Mouse (Mus musculus): ENCODE data around the gene Abcd3.
"Not testable (repeated sequence)": the region's sequence is repeated elsewhere in the genome, so short reads cannot be mapped to it uniquely, and the experiment has no call there.

The Abcd3 gene

DNA sequence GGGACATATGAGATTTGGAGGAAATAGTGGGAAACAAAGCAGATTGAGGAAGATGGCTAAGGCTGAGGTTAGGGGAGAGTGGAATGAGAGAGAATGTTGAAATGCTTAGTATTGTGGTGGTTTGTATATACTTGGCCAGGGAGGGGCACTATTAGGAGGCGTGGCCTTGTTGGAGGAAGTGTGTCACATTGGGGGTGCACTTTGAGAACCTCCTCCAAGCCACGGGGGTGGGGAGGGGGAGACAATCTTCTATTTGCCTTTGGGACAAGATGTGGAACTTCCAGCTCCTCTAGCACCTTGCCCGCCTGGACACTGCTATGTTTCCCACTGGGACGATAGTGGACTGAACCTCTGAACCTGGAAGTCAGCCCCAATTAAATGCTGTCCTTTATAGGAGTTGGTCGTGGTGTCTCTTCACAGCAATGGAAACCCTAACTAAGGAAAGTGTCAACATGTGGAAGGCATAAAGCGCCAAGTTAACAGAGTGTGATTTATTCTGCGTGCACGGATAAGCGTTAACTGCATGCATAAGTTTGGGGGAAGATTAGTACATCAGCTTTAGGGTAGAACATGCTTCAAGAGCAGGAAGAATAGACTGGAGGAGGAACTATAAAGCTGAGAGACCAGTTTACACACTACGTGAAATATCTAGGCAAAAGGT lies 3.8 kb upstream of the Abcd3 start:
- no peak for DNase-seq (ENCODE audit: low spot score)

DNA sequence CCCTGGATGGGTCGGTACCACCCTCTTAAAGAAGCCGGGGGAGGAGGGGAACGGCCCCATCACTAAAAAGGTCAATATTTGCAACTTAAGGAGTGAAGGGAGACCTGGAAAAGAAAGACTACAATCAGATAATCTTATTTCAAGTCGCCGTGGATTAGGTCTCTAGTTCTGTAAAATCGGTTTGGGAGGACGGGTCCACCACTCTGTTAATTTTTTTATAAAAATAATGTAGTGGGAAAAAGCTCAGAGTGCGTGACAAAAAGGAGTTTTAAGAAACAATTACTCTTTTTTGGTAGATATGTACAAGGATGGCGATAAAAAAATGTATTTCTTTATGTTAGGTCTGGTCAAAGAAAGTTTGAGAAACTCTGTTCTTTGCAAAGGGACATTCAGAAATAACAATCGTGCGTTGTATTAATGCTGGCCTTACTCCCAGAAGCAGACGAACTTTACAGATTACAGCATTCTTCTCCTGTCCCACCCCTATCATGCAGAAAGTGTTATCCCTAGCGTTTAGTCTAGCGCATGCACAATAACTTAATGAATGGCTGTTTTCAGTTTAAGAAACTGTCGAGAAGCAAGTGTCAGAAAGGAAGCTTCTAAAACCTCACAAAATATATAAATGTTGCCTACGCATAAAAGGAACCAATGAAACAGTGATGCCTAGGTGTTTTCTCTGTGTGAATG lies 590 bp upstream of the Abcd3 start:
- DNase-seq (ENCODE audit: low spot score) = no peak

DNA sequence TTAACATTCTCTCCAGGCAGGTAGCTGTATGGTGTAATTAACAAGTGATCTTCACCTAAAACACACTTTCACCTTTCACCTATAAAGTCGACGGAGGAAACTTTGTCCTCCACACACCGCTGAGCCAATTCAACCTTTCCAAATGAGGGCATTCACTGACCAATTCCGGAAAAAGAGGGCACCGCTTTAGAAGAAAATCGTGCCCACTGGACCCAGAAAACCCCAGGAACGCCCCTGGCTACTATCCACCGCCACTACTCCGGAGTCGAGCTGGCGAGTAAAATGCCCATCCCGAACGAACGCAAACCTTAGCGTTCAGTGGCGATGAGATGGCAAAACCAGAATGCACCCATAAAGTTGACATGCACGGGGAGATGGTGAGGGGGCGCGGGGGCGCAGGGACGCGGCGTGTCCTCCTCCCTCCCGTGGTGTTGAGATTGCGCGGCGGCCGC lies 663 bp downstream of the Abcd3 start:
- no peak for DNase-seq (ENCODE audit: low spot score)

DNA sequence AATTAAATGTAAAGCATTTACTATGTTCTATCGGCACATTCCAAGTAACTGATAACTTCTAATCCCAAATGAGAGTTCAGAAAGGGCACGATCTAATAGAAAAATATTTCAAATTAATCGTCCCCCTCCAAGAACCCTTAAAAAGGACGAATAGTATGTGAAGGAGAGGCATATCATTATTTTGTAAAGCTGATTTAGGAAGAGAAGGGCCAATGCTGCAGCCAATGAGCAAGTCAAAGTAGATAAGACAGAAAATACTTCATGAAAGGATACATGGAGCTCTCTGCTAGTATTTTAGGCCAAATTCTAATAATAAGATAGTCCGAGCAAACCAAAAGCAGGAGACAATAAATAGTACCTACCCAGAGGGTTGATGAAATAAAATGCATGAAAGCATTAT lies 1.3 kb downstream of the Abcd3 start:
- no peak for DNase-seq (ENCODE audit: low spot score)

DNA sequence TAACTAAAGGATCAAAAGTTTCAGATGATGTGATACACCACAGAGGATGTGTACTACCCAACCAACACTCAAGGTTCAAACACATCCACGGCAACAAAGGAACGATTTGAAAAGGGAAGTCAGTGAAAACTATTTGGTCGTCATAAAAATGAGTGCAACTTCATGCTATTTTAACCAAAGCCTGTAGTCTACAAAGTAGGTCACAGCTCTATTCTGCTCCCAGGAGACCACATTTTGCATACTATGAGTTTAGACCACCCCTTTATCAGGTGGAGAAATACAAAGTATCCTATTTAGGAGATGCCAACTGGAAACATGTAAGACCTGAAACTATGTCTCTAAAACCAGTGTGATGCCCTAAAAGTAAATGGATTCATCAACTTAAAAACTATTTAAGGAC lies 6.9 kb downstream of the Abcd3 start:
- DNase-seq (ENCODE audit: low spot score) = no peak

DNA sequence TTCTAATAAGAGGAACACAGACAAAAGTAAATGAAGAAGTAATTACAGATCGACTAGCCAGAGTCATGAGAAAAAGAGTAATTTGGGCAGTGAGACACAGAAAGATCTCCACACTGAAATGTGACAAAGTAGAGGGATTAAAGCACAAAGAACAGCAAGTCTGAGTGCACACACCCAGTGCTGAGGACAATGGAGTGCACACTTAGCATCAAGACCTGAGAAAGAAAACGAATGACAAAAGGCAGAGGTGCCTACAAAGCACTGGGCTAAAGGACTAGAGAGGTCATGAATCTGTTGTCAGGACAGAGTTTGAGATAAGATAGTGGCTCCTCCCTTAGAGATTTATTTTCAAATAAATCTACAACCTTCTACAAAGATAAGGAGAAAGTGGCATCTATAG lies 20.9 kb downstream of the Abcd3 start:
- DNase-seq (ENCODE audit: low spot score) = no peak

DNA sequence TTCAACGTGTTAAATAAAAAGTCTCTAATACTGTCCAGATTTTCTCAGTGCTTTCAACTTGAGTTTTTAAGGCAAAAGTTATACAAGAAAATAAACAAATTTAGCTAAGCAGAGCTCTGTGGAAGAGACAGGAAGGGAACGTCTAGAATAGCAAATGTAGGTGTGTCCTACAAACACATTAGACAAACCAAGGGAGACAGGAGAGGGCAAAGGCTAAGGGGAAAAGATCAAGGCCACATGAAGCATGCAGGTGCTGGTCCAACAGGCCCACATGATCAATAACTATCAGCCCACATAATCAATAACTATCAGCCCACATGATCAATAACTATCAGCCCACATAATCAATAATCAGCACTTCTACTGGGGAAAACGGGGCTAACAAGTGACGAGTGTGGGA lies 22.9 kb downstream of the Abcd3 start:
- no peak for DNase-seq (ENCODE audit: low spot score)

DNA sequence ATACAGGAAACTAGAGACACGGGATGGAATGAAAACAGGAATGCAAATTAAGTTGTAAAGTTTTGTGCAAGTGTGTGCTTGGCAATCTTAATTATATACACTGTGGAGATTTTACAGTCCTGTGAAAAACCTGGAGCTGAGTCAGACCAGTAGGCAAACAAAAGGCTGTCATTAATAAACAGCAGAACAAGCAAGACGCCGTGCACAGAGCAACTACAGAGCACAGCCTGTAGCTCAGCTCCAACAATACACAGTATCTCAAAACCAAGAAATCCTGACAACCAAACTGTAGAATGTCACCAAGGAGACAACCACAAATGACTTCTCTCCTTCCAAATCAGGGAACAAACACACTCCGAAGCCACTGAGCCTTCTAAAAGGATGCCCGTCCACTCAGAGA lies 24.7 kb downstream of the Abcd3 start:
- no peak for DNase-seq (ENCODE audit: low spot score)

DNA sequence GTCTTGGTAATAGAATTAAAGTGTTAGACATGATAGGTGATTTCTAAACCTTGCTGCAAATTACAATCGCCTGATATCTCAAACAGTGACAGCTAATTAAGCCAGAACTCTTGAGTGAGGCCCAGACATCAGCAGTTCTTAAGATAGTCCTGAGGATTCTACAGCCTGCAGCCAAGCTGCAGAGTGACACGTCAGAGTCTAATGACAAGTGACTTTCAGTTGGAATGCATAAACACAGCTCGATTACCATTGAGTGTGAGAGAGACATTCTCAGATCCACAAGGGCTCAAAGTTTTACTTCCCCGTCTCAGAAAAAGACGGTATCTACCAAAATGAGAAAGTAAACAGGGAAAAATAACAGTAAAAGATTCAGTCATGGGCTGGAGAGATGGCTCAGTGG lies 25.3 kb downstream of the Abcd3 start:
- DNase-seq (ENCODE audit: low spot score) = no peak

DNA sequence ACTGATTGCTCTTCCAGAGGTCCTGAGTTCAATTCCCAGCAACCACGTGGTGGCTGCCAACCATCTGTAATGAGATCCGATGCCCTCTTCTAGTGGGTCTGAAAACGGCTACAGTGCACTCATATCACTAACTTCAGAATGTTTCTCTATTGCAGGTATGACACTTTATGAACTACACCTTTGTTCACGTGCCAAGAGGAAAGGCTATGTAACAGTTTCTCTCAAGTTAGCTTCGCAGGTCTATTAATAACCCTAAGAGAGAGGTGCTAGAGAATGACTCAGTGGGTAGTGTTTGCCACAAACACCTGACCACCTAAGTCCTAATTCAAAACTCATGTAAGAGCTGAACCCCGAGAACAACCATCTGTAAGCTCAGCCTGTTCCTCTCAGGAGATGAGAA lies 32.1 kb downstream of the Abcd3 start:
- DNase-seq (ENCODE audit: low spot score) = no peak

DNA sequence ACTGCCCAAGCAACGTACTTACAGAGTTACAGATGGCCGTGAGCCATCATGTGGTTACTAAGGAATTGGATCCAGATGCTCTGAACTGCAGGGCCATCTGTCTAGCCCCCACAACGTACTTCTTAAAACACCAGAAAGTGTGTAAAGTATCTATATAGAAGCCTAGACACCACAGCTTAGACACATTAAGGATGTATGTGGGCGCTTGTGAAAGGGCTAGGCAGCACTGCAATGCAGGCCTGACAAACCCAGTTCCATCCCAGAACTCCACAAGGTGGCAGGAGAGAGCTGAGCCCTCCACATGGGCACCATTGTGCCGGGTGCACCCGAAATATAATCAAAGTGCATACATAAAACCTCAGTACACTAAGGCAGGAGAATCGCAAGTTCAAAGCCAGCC lies 37.2 kb downstream of the Abcd3 start:
- DNase-seq (ENCODE audit: low spot score) = peak; percentile 21

DNA sequence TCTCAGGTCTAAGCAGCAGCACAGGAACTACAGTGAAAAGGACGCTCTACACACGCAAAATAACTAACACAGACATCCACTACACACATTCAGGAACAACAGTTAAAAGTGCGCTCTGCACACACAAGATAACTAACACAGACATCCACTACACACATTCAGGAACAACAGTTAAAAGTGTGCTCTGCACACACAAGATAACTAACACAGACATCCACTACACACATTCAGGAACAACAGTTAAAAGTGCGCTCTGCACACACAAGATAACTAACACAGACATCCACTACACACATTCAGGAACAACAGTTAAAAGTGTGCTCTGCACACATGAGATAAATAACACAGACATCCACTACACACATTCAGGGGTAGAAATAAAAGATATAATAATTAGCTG lies 41.8 kb downstream of the Abcd3 start:
- DNase-seq (ENCODE audit: low spot score) = not testable (repeated sequence)

DNA sequence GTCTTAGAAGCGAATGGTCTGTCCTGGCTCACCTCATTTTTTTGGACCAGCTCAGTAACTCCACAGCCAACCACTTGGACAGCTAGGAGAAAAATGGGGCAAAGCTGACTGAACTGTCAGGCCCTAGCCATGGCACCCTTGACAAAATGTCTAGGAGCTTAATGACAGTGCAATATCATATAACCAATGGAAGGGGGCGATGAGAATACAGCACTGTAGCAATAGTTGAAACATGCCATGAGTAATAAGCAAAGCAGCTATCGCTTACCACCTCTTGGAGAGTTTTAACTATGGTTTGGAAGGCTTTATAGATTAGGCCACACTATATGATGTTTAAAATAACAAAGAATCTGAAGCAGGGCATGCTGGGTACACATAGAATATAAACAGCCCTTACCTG lies 46.3 kb downstream of the Abcd3 start:
- no peak for DNase-seq (ENCODE audit: low spot score)

DNA sequence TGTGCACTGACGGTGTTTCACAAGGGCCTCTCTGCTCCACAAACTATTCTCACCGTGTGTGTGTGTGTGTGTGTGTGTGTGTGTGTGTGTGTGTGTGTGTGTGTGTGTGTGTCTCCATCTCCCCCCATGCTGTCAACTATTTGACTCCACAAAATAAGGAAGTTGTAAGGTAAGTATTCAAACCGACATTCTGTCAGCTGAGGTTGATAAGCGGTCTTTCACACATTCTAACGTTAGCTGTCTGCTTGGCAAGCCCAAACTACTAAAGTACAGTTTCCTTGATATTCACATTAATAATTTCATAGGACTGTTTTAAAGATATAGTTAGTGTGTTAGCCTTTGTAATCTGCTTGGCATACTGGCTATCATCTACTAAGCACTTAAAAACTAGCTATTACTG lies 48.3 kb downstream of the Abcd3 start:
- DNase-seq (ENCODE audit: low spot score) = no peak

DNA sequence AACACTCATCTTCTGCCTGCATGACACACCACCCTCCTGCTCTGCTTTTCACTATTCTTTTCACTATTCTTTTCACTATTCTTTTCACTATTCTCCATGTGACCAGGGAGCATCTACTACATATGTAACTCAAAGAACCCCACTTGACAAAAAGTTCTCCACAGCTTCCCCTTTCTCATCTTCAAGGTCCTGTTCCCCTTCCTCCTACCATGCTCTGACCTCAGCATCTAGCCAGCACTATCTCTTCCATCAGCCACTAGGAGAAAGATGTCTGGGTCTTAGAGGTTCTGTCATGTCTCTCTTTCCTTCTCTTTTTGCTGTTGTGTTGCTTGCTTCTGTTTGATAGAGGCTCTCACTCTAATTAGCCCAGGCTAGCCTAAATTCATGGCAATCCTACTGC lies 49.1 kb downstream of the Abcd3 start:
- DNase-seq (ENCODE audit: low spot score) = no peak

DNA sequence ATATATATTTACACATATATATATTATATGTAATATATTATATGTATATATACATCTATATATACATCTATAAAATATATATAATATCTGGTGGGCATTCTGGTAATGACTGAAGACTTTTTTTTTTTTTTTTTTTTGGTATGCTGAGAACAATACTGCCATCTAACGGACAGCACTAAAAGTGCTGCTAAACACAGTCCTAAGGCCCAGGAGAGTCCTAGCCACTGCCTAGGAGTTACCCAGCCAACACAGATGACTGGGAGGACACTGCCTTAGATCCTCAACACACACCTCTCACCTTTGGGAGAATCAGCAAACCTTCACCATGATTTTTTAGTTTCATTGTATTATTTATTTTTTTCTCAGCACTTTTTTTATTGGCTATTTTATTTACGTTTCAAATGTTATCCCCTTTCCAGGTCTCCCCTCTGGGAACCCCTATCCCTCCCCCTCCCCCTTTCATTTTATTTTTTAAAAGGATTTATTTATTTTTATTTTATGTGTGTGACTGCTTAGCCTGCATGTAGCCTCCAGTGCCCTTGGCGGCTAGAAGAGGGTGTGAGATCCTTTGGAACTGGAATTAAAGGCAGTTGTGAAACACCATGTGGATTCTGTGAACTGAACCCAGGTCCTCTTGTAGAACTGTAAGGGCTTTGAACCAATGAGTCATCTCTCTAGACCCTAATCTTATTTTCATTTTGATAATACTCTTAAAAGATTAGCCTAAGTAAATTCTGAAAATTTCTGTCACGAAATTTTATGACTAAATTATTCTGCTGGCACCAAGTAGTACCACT lies 52.8 kb downstream of the Abcd3 start:
- DNase-seq (ENCODE audit: low spot score) = no peak

DNA sequence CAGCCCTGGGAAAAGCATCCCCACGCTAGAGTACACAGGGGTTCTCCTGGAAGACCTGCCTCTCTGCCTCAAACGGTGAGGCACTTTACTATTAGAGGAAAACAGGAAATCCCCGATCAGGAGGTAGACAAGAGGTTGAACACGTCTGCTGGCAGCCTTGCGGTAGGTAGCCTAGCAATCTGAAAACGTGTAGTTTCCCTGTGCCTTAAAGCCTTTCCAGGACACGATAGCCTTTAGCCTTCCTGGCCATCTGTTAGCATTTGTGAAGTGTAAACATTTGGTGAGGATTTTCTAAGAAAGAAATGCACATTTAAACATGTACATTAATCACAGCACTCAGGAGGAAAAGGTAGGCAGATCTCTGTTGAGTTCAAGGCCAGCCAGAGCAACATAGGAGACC lies 56.7 kb downstream of the Abcd3 start:
- no peak for DNase-seq (ENCODE audit: low spot score)

DNA sequence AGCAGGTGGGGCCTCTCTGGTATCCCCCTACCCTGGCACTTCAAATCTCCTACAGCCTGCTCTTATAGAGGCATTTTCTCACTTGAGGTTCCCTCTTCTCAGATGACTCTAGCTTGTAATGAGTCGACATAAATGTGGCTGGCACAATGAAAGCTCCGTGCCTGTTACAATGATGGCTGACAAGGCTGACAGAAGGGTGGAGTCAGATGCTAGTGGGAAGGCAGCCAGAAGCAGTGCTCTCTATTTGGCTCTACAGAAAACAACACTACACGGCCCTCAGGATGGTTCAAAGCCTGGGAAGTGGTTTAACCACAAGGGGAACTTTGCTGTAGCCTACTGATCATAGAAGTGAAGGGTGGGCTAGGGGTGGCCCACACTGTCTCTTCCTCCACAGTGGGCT lies 60.0 kb downstream of the Abcd3 start:
- DNase-seq (ENCODE audit: low spot score) = no peak

DNA sequence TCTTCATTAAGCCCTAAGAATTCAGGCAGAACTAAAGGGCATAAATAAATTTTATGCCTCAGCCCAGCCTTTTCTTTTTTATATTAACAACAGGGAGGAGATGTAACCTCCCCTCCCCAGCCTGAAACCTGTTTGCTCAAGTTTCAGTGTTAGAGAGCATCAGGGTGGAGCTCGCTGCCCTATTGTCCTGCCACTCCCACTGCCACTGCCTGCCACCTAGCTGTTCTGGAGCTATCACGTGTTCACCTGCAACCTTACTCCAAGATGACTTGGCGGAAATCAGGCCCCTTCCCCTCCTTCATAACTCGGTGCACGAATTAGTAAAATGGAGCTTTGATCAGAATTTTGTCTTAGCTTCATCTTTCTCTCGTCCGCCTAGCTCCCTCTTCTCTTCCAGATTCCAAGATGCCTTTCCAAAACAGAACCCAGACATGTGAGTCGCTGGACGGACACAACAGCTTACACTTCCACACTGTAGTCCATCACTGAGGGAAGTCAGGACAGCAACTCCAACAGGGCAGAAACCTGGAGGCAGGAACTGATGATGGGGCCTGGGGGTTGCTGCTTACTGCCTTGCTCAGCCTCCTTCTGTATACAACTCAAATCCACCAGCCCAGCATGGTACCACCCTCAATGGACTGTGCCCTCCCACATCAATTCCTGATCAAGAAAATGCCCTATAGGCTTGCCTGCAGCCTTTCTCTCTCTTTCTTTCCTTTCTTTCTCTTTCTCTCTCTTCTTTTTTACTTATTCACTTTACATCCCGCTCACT lies 60.6 kb downstream of the Abcd3 start:
- DNase-seq (ENCODE audit: low spot score) = not testable (repeated sequence)

DNA sequence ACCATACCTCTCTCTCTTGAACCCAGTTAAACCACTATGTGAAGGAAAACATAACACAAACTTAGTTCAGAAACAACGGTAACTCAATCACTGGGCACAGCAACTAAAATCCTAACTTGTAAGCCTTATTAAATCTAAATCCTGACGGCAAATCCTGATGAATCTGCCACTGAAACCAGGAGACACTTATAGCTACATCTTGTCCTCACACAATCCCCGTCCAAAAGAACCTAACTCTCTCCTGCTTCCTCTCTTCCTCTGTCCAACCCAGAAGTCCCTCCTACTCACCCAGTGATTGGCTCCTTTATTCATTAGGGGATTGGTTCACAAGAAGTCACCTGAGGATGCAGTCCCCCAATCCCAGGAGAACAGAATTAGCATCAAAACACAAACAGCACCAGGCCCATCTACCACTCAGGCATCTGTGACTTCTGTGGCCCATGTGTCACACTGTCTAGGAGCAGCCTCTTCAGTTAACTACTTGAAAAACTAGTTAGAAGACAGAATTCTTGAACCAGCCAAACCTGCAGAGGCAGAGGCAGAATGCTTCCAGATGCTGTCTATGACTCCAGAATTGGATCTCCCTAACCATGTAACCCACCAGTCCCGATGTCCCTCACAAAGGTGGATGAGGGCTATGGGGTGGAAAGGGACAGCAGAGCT lies 73.8 kb downstream of the Abcd3 start:
- DNase-seq (ENCODE audit: low spot score) = not testable (repeated sequence)

DNA sequence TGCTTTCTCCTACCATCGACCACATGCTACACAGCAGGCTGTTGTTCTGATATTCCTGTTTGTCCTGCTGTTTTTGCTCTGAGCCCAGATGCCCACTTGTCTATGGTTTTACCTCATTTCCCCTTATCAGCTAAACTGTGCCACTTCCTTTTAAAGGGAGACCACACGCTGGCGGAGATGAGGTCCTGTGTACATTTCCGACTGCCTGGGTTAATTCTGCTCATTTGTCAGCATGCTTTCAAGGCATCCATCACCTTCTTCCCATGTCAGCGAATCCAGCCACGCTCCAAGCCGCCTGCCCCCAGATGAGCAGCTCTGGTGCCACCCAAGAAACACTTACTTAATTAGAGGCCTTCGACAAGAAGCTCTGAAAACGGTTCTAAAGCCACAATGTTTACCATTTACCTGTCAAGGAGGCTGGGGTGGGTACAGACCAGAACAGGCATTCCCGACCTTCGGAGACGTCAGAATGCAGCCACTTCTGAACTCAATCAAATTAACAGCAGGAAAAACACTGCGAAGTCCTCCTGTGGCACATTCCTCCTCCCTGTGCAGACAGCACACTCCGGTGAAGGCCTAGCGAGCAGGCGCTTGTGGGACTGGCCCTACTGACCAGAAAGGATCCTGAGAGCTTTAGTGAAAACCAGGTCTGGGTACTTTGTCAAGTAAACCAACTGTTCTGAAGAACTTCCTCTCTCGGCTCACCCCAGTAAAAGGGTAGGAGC lies 75.5 kb downstream of the Abcd3 start:
- no peak for DNase-seq (ENCODE audit: low spot score)

All from ovary, postnatal 14 days (tissue).